Mouse (Mus musculus) frontal cortex, postnatal 14 days (tissue): ENCODE measurements around the gene Slc2a3.

Experiments
- DNase-seq, 2 experiments: peaks; one replicate each; pipeline ENCODE4 v3.0.0; 2022; ENCODE audit warnings: low spot score in 2 of 2

The Slc2a3 gene

DNA sequence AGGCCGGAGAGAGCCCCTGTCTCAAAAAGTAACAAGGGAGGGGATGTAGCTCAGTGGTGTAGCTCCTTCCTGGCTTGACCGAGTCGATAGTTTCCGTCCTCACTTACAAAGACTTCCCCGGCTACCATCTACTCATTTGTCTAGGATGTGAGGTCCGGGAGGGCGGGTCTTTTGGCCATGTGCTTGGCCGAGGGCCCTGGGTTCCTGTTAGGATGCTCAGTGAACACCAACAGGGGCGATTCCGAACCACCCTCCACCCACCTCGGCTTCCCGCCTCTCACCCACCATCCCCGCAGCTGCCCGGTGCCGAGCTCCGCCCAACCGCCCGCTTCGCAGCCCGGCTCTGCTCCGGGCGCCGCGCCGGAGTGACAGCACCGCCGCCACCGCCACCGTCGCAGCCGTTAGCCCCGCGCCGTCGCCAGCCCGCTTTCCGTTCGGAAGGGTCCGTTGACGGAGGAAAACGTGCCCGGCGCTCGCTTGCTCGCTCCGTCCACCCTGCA, at the start of gene Slc2a3:
Gene Slc2a3 (minus strand): TSS at position 340 of the 500 bp plus-strand sequence.
- DNase-seq: peak in 1 of 2 experiments; percentile 50

DNA sequence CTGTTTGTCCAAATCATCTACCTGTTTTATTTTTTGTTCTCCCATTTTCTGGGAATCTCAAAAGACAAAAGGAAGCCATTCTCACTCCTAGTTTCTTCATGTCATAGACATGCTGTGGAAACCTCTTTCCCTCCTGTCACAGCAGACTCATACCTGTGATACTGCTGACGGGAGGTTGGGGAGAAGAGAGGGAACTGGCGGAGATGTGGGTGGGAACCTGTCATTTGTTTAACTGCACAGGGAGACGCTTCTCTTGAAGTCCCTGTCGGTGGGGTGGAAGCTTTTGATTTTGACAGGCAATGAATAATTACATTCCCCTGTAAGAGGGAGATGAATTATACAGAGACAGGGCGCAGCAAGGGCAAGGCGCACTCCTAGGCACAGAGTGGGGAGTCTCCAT, 42.3 kb upstream of the Slc2a3 start:
- DNase-seq: no peak

DNA sequence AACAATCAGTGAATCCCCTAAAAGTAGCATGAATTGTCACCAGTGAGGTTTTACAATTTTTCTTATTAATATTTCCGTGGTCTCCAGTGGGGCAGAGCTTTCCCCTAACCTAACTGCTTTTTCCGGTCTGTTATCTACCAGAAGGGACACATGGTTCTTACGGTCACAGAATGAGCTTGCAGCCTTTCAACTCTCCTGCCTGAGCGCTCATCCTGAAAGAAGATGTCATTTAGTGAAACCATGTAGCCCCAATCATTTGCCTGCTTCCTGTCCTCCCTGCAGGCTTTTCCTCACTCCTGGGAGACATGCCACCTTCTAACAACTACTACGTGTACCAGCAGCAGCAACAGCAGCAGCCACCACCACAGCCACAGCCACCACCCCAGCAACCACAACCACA, 36.1 kb upstream of the Slc2a3 start:
- DNase-seq: no peak

DNA sequence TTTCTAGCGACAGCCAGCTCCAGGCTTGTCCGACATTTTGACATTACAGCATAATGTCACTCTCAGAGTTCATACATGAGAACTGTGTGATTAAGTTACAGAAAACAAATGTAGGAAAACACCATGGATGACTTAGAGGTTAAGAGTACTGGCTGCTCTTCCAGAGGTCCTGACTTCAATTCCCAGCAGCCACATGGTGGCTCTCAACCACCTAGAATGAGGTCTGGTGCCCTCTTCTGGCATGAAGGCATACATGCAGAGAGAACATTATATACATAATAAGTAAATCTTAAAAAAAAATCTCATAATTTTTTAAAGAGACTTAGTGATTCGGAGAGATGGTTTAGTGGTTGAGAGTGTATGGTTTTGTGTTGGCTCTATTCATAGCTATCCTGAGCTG, 35.5 kb upstream of the Slc2a3 start:
- no peak for DNase-seq

DNA sequence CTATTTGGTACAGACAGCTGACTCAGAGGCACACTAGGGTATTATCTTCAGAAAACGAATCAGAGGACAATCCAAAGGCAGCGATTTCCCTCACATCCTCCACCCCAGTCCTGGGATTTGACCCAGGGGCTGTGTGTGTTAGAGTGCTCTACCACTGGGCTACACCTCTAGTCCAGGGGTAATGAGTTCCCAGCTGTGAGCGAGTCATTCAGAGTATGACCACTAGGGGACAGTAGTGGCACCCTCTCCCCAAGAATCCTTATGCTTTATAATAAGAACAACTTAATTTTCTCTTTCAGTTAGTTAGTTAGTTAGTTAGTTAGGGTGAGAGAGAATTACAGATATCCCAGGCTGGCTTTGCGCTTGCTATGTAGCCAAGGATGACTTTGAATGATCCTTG, 32.9 kb upstream of the Slc2a3 start:
- no peak for DNase-seq

DNA sequence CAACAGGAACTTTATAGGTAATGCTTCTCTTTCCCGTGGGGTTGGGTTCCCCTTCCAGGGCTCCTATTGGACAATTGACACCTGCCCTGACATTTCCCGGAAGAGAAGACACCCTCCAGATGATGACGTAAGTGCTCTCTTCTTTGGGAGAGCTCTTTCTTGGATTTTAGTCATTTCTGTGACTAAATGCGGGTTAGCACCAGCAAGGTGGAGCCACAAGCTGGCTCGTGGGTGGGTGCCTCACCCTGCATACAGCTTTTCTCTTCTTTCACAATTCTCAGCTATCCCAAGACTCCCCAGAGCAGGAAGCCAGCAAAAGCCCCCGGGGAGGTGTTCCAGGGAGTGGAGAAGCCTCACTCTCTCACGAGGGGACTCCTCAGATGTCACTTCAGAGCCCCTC, 31.4 kb upstream of the Slc2a3 start:
- DNase-seq: no peak

DNA sequence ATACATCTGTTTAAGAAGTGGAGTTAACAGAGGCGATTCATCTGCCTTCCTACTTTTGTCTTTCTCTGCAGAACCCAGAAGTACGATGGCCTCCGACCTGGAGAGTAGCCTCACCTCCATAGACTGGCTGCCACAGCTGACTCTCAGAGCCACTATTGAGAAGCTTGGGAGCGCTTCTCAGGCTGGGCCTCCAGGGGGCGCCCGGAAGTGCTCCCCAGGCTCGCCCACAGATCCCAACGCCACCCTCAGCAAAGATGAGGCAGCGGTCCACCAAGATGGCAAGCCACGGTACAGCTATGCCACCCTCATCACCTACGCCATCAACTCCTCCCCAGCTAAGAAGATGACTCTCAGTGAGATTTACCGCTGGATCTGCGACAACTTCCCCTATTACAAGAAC, 26.6 kb upstream of the Slc2a3 start:
- no peak for DNase-seq

DNA sequence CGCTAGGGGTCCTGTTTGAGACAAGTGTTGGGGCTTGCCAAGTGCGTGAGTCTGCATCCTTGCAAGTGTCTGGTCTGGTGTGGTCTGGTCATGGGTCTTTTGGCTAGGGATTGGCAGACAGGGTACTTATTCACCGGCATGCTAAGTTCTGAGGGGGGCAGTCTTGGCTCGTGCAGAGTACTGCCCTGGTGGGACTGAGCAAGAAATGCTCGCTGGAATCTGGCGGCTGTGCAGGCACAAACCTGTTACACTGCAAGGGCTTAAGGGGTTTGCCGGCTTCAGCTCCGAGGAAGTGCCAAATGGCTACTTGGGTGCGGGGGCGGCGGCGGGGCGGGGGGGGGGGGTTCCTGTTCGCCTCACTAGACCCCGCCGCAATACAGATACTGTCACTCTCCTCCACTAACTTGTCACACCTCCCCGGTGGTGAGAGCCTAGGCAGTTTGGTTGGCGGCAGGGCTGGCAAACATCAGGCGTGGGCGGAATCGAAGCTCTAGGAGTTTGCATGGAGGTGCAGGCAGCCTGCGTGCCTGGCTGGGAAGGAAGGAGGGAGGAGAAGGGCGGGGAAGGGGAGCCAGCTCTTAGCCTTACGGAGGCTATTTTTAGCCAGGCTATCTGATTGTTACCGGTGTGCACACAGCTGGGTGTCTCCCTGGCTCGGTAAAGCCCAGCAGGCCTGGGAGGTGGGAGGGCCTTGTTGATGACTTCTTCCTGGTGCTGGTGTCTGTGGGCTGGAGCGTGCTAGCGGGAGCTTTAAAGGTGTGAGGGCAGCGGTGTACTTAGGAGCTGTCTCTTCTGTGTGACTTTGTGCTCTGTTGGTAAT, 24.7 kb upstream of the Slc2a3 start:
- DNase-seq: peak; percentile 66 to 72

DNA sequence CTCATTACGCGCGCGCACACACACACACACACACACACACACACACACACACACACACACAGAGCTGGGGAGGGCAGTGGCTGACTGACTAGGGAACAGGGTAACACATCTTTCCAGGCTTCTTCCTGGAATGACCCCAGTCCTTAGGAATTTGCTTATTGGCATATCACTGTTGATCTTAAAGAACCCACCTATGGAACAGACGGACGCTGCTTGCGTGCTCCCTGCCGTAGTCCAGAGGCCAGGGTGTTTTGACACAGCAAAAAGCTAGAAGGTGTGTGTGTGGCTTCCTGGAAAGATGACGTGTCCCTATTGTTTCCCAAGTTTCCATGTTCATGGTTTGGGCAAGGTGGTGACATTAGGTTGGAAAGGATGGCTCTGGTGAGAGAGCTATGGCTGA, 23.7 kb upstream of the Slc2a3 start:
- no peak for DNase-seq

DNA sequence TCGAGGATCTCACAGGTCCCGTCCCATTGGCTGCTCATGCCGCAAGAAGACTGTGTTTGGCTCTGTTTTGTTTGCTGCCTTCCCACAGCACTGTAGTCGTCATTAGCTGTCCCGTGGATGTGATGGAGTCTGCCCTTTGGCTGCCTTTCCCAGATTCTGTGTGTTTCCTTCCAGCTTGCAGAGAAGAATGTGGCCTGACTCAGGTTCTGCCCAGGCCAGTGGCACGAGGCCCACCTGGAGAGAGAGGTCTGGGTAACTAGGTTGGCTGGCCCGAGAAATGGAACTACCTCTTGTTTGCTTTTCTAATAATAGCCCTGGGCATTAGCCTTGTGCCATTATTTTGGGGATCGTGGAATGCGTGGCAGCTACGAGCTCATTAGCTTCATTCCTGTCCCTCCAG, 22.6 kb upstream of the Slc2a3 start:
- no peak for DNase-seq

DNA sequence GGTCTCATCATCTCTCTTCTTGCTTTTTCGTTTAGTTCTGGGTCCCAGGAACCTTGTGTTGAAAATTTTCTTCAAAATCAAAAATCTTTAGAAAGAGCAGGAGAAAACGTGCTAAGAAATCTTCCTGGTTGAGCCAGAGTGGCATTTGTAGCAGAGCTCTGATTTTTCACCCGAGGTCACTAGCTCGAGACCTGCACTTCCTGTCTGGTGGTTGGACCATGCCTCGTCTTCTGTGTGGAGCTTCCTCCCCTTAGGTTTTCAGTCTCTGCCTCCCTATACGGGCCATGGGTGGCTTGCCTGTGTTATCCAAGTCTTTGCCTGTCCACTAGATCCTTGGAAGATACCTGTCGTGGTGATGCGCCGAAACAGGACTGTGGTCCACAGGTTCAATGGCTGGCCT, 20.4 kb upstream of the Slc2a3 start:
- DNase-seq: no peak

DNA sequence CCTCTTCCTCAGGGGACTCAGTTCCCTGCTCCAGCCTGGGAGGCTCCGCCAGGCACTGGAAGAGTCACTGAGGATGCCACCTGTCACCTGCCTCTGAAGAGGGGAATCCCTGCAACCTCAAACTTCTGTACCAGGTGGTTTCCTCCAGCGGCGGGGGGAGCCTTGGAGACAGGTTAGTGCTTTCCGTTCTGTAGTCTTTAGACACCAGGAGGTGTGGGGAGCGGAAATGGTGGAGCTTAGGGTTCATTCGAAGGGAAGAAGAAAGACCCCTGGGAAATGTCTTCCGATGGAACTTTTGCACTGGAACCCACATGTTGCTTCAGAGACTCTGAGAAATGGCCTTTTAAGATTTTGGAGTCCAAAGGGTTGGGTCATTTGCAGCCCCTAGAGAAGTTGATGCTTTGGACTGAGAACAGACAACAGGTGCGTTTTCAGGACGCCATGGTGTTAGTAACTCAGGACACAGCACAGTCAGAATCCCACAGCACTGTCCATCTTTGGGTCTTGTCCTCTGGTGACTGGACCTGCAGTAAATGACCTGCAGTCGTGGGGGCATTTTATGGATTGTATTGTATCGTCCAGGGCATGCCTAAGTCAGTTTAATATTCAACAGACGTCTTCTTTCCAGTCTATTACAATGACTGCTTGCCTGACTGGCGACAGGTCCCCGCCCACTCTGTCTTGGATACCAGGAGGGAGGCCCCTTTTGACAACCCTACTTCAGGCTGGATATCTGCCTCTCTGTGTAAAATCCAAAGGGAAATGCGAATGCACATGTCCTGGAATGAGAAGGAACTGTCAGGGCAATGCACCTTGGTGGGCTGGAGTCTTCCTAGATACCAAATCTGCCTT, 19.6 kb upstream of the Slc2a3 start:
- no peak for DNase-seq

DNA sequence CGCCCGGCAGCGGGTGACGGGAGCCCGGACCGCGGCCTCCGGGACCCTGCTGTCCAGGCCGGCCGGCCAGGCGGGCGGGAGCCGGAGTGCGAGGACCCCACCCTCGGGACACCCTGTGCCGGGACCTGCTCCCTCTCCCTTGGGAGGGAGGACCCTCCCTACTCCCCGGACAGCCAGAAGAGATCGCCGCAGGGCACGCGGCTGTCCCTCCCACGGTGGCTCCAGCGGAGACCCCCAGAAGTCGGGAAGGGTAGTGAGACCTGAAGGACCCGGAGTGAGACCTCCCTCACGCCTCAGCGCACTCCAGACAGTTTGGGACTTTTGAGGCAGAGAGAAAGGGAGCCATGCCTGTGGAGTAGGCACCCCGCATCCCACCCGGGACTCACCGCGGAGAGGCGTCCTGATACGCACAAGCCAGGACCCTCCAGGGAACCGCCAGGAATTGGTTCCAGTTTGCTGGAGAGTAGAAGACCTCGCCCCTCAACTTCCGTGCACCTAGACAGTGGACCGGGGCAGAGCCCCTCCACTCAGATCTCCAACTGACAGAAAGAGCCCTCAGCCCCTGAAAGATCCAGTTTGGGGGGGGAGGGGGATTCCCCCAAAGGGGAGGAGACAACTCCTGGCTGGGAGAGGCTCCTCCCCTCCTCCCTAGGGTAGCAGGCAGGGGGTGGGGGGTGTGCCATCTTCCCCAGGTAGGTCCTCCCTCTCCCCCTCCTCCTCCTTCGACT, 18.8 kb upstream of the Slc2a3 start:
- DNase-seq: peak in 1 of 2 experiments; percentile 33

DNA sequence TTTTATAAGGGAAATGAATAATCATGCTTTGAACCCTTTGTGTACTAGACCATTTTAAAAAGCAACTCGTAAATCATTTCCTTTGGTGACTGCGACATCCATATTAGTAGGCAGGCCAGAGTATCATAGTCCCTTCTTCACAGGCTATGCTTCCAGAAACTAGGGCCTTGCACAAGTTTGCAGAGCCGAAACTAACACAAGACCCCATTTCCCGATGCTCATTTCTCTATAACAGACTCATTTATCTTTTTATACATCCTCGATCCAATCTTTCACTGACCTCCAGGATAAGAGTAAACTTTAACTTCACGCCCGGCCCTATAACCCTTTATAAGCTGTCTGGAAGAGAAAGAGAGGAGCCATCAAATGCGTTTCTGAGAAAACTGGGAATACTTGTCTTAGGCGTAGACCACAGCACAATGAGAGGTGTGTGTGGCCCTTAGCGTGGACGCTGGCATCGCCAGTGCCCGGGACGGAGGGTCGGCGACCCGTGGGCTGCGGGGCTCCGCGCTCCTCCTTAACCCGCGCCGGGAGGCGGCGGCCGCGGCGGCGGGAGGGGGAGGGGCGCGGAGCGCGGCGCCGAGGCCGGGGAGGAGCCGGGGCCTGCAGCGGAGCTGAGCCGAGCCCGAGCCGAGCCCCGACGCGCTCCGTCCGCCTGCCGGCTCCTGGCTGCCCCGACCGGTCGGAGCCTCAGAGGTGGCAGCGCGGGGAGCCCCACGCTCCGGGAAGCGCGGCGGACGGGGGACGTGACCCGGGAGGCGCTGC, 18.0 kb upstream of the Slc2a3 start, which contains the start of gene Foxj2:
Gene Foxj2 (plus strand): TSS at position 609 of the 765 bp plus-strand sequence.
- DNase-seq: peak in 1 of 2 experiments; percentile 62

DNA sequence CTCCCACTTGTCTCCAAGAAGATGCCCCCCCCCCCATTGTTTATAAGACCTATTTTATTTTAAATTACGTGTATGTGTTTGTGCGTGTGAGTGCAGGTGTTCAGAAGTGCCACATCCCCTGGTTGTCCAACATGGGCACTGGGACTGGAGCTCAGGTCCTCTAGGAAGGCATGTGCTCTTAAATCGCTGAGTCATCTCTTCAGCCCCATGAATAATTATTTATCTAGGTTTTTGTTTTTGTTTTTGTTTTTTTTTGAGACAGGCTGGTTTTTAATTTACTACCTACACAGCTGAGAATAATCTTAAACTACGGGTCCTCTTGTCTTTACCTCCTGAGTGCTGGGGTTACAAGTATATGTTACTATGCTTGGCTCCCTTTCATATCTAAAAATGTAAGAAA, 12.2 kb upstream of the Slc2a3 start:
- no peak for DNase-seq

DNA sequence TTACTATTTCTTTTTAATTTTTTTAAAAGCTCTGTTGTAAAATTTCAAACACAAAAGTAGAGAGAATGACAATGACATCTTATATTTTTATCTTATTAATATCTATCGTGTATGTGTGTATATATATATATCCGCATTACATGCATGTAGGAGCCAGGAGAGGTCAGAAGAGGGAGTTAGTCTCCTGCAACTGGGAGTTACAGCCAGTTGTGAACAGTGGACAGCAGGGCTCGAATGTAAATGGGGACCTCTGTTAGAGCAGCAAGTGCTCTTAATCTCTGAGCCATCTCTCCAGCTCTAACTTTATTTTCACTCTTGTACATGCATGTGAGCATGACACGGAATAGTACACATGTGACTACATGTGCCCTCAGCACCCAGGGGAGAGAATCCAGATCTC, 11.3 kb upstream of the Slc2a3 start:
- DNase-seq: no peak

DNA sequence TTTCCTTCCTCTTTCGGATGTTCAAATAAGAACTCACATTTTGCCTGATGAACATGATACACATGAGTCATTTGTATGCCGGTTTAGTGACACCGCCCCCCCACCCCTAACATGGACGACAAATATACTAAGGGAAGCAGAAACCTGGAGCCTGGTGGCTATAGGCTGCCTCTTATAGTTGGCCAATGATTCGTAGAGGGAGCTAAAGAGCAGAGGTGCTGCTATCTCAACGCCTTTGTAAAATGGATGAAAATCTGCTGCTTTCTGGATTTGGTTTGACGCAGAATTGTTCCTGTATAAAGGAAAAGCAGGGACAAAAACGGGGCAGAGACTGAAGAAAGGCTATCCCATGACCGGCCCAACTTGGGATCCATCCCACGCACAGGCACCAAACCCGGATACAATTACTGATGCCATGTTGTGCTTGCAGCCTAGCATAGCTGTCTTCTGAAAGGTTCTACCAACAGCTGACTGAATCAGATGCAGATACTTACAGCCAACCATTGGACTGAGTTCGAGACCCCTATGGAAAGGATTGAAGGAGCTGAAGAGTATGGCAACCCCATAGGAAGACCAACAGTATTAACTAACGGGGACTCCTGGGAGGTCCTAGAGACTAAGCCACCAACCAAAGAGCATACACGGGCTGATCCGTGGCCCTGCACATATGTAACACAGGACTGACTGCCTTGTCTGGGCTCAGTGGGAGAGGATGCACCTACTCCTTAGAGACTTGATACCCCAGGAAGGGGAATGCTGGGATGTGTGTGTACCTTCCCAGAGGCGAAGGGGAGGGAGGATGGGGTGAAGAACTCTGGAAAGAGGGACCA, 10.5 kb upstream of the Slc2a3 start:
- DNase-seq: no peak

DNA sequence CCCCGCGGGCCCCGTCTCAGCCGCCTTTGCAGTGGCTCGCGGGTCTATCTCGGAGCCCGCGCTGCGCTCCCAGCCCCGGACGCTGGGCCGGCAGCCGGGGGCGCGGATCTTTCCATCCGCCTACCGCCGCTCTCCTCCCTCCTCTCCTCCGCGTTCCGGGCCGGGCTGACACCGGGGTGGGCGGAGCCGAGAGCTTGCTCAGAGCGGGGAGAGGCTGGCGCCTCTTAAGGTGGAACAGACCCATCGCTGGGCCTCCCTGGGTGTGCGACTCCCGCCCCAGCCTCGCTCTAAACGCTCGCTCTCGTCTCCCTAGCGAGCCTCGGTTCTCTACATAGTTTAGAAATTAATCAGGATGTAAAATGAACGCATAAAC, 9.8 kb upstream of the Slc2a3 start:
- peak; percentile 84 to 85 for DNase-seq

DNA sequence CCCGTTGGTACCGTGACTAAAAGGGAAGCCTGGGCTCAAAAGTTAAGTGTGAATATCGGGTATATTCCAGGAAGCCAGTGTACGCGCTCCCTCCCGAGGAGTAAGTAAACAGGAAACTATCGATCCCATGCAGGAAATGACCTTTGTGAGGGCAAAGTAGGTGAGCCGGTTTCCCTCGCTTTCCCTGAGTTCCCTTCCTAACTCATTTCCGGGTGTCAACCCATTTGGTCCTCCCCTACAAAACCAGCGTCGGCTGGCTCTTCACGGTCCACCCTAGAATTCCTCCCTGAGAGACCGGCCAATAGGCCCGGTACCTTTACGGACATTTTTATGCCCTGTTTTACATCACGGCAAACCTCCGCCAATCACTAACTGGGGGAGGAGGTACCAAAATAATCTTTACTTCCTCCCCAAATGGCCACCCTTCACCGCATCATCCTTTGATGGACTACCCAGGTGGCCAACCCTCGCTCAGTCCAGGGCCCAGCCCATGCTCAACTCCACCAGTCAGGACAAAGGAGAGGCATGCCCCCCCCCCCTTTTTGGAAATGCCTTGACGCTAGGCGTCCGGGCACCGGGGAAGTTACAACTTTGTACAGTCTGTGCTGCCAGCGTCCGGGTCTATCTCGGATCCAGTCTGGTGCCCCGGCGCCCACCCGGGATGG, 9.3 kb upstream of the Slc2a3 start:
- peak; percentile 93 to 97 for DNase-seq
